Mouse (Mus musculus) midbrain, embryonic 11.5 days (tissue): Measurements from ENCODE around the gene Gm12800. TPM values are rescaled to one million over a fixed set of nuclear protein-coding genes. Genes with fewer than 3 reads are reported as not detected.

Experiments used
- polyA plus RNA-seq: library from polyadenylated mRNA; unstranded; fragments of >200 nt; fragmentation: Nextera tagmentation; extraction: Ambion mirVana; gene quantifications from 2 replicates; pipeline ENCODE4 v1.2.1, GENCODE M21; 2014

The Gm12800 gene
- polyA plus RNA-seq, 1 experiment from 2014 or later, result not detected

Other genes with a start within 250 kb of the Gm12800 start
- 1.6 and 3.0 TPM in 2 replicates for gene Lepr, start 191.7 kb upstream of the Gm12800 start, polyA plus RNA-seq
- not detected in 2 replicates for gene B020004J07Rik, start 65.1 kb upstream of the Gm12800 start, polyA plus RNA-seq
- gene C130073F10Rik, start 15.3 kb upstream of the Gm12800 start, polyA plus RNA-seq, result not detected in 2 replicates
- gene Gm12794, start 31.3 kb downstream of the Gm12800 start, polyA plus RNA-seq, result not detected in 2 replicates
- not detected in 2 replicates for gene Gm12790, start 71.9 kb downstream of the Gm12800 start, polyA plus RNA-seq
- gene Gm12789, start 77.5 kb downstream of the Gm12800 start, polyA plus RNA-seq, result not detected in 2 replicates
- 7.5 and 9.9 TPM in 2 replicates for gene Pde4b, start 178.4 kb downstream of the Gm12800 start, polyA plus RNA-seq